Mouse (Mus musculus): ENCODE data around the gene Cxcl16. TPM values are rescaled to one million over a fixed set of nuclear protein-coding genes. Genes with fewer than 3 reads are reported as not detected.

Cxcl16 gene
- polyA plus RNA-seq, 1 experiment from 2014 or later, result 6.2 TPM

DNA sequence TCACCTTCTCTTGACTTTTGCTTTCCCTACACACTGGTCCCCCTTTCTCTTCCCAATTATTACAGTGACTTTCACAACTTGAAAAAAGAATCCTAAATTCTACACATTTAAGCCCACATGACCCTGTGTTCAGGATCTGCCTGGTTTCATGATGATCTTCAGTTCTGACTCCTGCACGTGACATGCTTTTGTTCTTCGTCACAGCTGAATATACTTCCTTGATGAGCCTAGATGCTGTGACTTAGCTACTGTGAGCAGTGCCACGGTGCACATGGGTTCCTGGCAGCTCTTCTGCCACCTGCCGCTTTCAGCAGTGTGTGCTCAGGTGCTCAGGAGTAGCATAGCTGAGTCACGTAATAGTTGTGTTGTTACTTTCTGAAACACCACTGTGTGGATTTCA, 47.2 kb downstream of the Cxcl16 start:
- no peak for ATAC-seq (replicated peaks; ENCODE audit: insufficient number of reproducible peaks, low FRiP score, low TSS enrichment)
- H3K27ac ChIP-seq (ENCODE audit: low read depth, low read length), result no peak overlapping the region
- no peak overlapping the region for H3K9ac ChIP-seq (ENCODE audit: low read depth, low read length)
- WGBS (ENCODE audit: insufficient replicate concordance), result 71% methylated on average over 5 of the region's 5 CpGs
- no peaks in the 10 kb centered on the region for H3K36me3 ChIP-seq (ENCODE audit: control insufficient read depth, insufficient read depth, low read length)
- H3K4me2 ChIP-seq, result no peak overlapping the region
- no peaks in the 10 kb centered on the region for H3K9me3 ChIP-seq (replicated peaks; ENCODE audit: control insufficient read depth, low read length)
- H3K4me1 ChIP-seq (ENCODE audit: control insufficient read depth, insufficient read depth, low read length), result peaks cover 15% of the 10 kb centered on the region
- no peak overlapping the region for H3K4me3 ChIP-seq (ENCODE audit: low read depth, low read length)
- no peaks in the 10 kb centered on the region for H3K27me3 ChIP-seq (ENCODE audit: control insufficient read depth, insufficient read depth, low read length)

DNA sequence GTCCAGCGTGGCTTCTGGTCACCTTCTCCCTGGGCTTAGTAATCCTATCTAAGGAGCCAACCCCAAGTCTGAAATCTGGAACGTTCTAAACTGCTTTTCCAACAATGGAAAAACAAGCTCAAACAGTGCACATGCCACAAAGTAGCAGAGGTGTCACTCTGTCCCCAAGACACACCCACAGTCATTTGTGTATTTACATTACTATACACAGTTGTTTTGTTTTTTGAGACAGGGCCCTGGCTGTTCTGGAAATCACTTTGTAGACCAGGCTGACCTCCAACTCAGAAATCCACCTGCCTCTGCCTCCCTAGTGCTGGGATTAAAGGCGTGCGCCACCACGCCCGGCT, 49.5 kb downstream of the Cxcl16 start:
- WGBS (ENCODE audit: insufficient replicate concordance), result 61% methylated on average over 6 of the region's 6 CpGs
- Histone ChIP-seq H3K27ac (ENCODE audit: low read depth, low read length) (no peak overlapping the region; the same call in 1 of the 2 replicates), H3K4me1 (ENCODE audit: control insufficient read depth, insufficient read depth, low read length) (peaks cover 15% of the 10 kb centered on the region), H3K9me3 (replicated peaks; ENCODE audit: control insufficient read depth, low read length) (no peaks in the 10 kb centered on the region), H3K4me3 (ENCODE audit: low read depth, low read length) (peak overlapping the region; percentile 88), H3K4me2 (peak overlapping the region; percentile 95), H3K9ac (ENCODE audit: low read depth, low read length) (peak overlapping the region; percentile 95), H3K27me3 (ENCODE audit: control insufficient read depth, insufficient read depth, low read length) (no peaks in the 10 kb centered on the region), H3K36me3 (ENCODE audit: control insufficient read depth, insufficient read depth, low read length) (no peaks in the 10 kb centered on the region)
- ATAC-seq (replicated peaks; ENCODE audit: insufficient number of reproducible peaks, low FRiP score, low TSS enrichment), result no peak

DNA sequence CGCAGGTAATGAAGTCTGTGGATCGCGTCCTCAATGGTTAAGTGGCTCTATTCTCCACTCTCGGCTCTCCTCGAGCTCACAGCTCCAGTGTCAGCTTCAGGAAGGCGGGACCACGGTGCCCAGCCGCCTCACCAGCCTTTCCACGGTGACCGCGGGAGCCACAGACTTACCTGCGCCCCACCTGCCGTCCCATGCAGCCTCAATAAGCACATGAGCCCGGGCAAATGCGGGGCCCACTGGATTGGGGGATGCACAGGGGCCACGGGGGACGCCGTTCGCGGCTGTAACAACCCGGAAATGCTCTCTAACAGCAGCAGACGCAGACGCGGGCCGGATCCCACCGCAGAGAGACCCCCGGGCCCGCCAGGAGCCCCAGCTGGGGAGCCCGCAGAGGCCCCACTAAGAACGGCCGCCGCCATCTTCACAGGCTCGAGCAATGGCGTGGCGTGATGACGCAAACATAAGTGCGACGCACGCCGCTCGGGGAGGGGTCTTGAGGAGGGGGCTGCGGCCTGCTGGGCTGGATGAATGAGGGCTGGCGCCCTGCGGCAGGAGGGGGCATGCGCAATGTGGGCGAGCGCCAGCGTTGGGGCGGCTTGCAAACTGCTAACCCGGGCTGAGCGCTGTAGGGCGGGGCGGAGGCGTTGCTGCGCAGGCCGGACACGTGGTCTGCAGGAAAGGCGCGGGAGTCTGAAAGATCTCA, 50.0 kb downstream of the Cxcl16 start, which contains the start of gene Pelp1:
Pelp1 (minus strand) TSS at position 438 of the 703 bp plus-strand sequence.
- Histone ChIP-seq H3K9me3 (replicated peaks; ENCODE audit: control insufficient read depth, low read length) (no peaks in the 10 kb centered on the region), H3K4me3 (ENCODE audit: low read depth, low read length) (peak within 1 kb of the TSS; percentile 88), H3K36me3 (ENCODE audit: control insufficient read depth, insufficient read depth, low read length) (no peaks in the 10 kb centered on the region), H3K4me1 (ENCODE audit: control insufficient read depth, insufficient read depth, low read length) (peaks cover 15% of the 10 kb centered on the region), H3K27me3 (ENCODE audit: control insufficient read depth, insufficient read depth, low read length) (no peaks in the 10 kb centered on the region), H3K9ac (ENCODE audit: low read depth, low read length) (peak within 1 kb of the TSS; percentile 95), H3K27ac (ENCODE audit: low read depth, low read length) (peak within 1 kb of the TSS; percentile 64), H3K4me2 (peak within 1 kb of the TSS; percentile 95)
- WGBS (ENCODE audit: insufficient replicate concordance), result under 1% methylated on average over 59 of the region's 59 CpGs
- peak; percentile 90 for ATAC-seq (replicated peaks; ENCODE audit: insufficient number of reproducible peaks, low FRiP score, low TSS enrichment)

Small RNAs within 50 kb of the gene (microRNA-seq; reads per million reads assigned to microRNA genes)
- 0.20 reads per million for gene Mir7115 (ENCODE audit: borderline number of aligned reads)

Other genes starting within 250 kb of the Cxcl16 start
- gene Slc16a11, start 247.2 kb downstream of the Cxcl16 start, polyA plus RNA-seq (2014; fragmentation: Nextera tagmentation; extraction: Ambion mirVana), result 0.36 and 0.39 TPM in 2 replicates
- gene Slc16a13, start 238.9 kb downstream of the Cxcl16 start, polyA plus RNA-seq (2014; fragmentation: Nextera tagmentation; extraction: Ambion mirVana), result 7.6 and 7.8 TPM in 2 replicates
- 11.9 and 13.0 TPM in 2 replicates for gene Bcl6b, start 230.2 kb downstream of the Cxcl16 start, polyA plus RNA-seq (2014; fragmentation: Nextera tagmentation; extraction: Ambion mirVana)
- gene 0610010K14Rik, start 222.1 kb downstream of the Cxcl16 start, polyA plus RNA-seq (2014; fragmentation: Nextera tagmentation; extraction: Ambion mirVana), result 129 and 132 TPM in 2 replicates
- 7.7 and 9.3 TPM in 2 replicates for gene Gm21988, start 220.2 kb downstream of the Cxcl16 start, polyA plus RNA-seq (2014; fragmentation: Nextera tagmentation; extraction: Ambion mirVana)
- gene Rnasek, start 220.1 kb downstream of the Cxcl16 start, polyA plus RNA-seq (2014; fragmentation: Nextera tagmentation; extraction: Ambion mirVana), result 170 and 183 TPM in 2 replicates
- 5.8 and 6.1 TPM in 2 replicates for gene Alox12, start 204.6 kb downstream of the Cxcl16 start, polyA plus RNA-seq (2014; fragmentation: Nextera tagmentation; extraction: Ambion mirVana)
- 0.11 TPM in 1 of 2 replicates, not detected in the other for gene Alox12e, start 137.4 kb downstream of the Cxcl16 start, polyA plus RNA-seq (2014; fragmentation: Nextera tagmentation; extraction: Ambion mirVana)
- 0.06 TPM in 1 of 2 replicates, not detected in the other for gene Alox15, start 108.0 kb downstream of the Cxcl16 start, polyA plus RNA-seq (2014; fragmentation: Nextera tagmentation; extraction: Ambion mirVana)
- 22.1 and 27.5 TPM in 2 replicates for gene Pelp1, start 50.0 kb downstream of the Cxcl16 start, polyA plus RNA-seq (2014; fragmentation: Nextera tagmentation; extraction: Ambion mirVana)
- gene Arrb2, start 27.3 kb downstream of the Cxcl16 start, polyA plus RNA-seq (2014; fragmentation: Nextera tagmentation; extraction: Ambion mirVana), result 11.6 and 12.9 TPM in 2 replicates
- gene Med11, start 8.1 kb downstream of the Cxcl16 start, polyA plus RNA-seq (2014; fragmentation: Nextera tagmentation; extraction: Ambion mirVana), result 28.6 and 31.2 TPM in 2 replicates
- 1.1 and 1.9 TPM in 2 replicates for gene Zmynd15, start 551 bp downstream of the Cxcl16 start, polyA plus RNA-seq (2014; fragmentation: Nextera tagmentation; extraction: Ambion mirVana)
- gene Tm4sf5, start 45.3 kb upstream of the Cxcl16 start, polyA plus RNA-seq (2014; fragmentation: Nextera tagmentation; extraction: Ambion mirVana), result 8.2 and 10.3 TPM in 2 replicates
- 0.35 TPM in 1 of 2 replicates, not detected in the other for gene Vmo1, start 54.6 kb upstream of the Cxcl16 start, polyA plus RNA-seq (2014; fragmentation: Nextera tagmentation; extraction: Ambion mirVana)
- 0.84 TPM in 1 of 2 replicates, not detected in the other for gene Gltpd2, start 59.2 kb upstream of the Cxcl16 start, polyA plus RNA-seq (2014; fragmentation: Nextera tagmentation; extraction: Ambion mirVana)
- gene Psmb6, start 65.4 kb upstream of the Cxcl16 start, polyA plus RNA-seq (2014; fragmentation: Nextera tagmentation; extraction: Ambion mirVana), result 684 and 701 TPM in 2 replicates
- not detected in 2 replicates for gene Gm40193, start 73.0 kb upstream of the Cxcl16 start, polyA plus RNA-seq (2014; fragmentation: Nextera tagmentation; extraction: Ambion mirVana)
- 7.4 and 8.6 TPM in 2 replicates for gene Pld2, start 80.1 kb upstream of the Cxcl16 start, polyA plus RNA-seq (2014; fragmentation: Nextera tagmentation; extraction: Ambion mirVana)
- gene Mink1, start 102.9 kb upstream of the Cxcl16 start, polyA plus RNA-seq (2014; fragmentation: Nextera tagmentation; extraction: Ambion mirVana), result 15.1 and 16.1 TPM in 2 replicates
- gene 4930544D05Rik, start 155.9 kb upstream of the Cxcl16 start, polyA plus RNA-seq (2014; fragmentation: Nextera tagmentation; extraction: Ambion mirVana), result not detected in 2 replicates
- gene Chrne, start 159.2 kb upstream of the Cxcl16 start, polyA plus RNA-seq (2014; fragmentation: Nextera tagmentation; extraction: Ambion mirVana), result not detected in 2 replicates
- 2.6 and 5.4 TPM in 2 replicates for gene Gp1ba, start 179.1 kb upstream of the Cxcl16 start, polyA plus RNA-seq (2014; fragmentation: Nextera tagmentation; extraction: Ambion mirVana)
- gene Rnf167, start 187.3 kb upstream of the Cxcl16 start, polyA plus RNA-seq (2014; fragmentation: Nextera tagmentation; extraction: Ambion mirVana), result 66.8 and 76.9 TPM in 2 replicates
- gene Slc25a11, start 187.5 kb upstream of the Cxcl16 start, polyA plus RNA-seq (2014; fragmentation: Nextera tagmentation; extraction: Ambion mirVana), result 221 and 245 TPM in 2 replicates
- gene Pfn1, start 194.7 kb upstream of the Cxcl16 start, polyA plus RNA-seq (2014; fragmentation: Nextera tagmentation; extraction: Ambion mirVana), result 1,771 and 1,932 TPM in 2 replicates
- gene Eno3, start 197.2 kb upstream of the Cxcl16 start, polyA plus RNA-seq (2014; fragmentation: Nextera tagmentation; extraction: Ambion mirVana), result 272 and 313 TPM in 2 replicates
- gene Spag7, start 209.4 kb upstream of the Cxcl16 start, polyA plus RNA-seq (2014; fragmentation: Nextera tagmentation; extraction: Ambion mirVana), result 187 and 201 TPM in 2 replicates
- gene Camta2, start 228.1 kb upstream of the Cxcl16 start, polyA plus RNA-seq (2014; fragmentation: Nextera tagmentation; extraction: Ambion mirVana), result 10.6 and 14.4 TPM in 2 replicates
- gene Inca1, start 240.2 kb upstream of the Cxcl16 start, polyA plus RNA-seq (2014; fragmentation: Nextera tagmentation; extraction: Ambion mirVana), result 0.89 and 2.2 TPM in 2 replicates
- gene Kif1c, start 240.6 kb upstream of the Cxcl16 start, polyA plus RNA-seq (2014; fragmentation: Nextera tagmentation; extraction: Ambion mirVana), result 9.8 and 11.4 TPM in 2 replicates